Mouse (Mus musculus) Patski (cell line): ENCODE results near the gene Uqcr11. TPM values are rescaled to one million over a fixed set of nuclear protein-coding genes. Genes with fewer than 3 reads are reported as not detected.

Experiments
- ATAC-seq: fragments of 100-300 bp; one replicate; pipeline ENCODE4 v1.8.0; 2021
- CTCF ChIA-PET: fragments of 350-600 bp; sonication (Branson Sonifier 250); formaldehyde crosslinking; loops from one replicate; lab custom pipeline; 2022; ENCODE audit warnings: inconsistent platforms; lab: Charles Lee
- POLR2A ChIA-PET: fragments of 350-600 bp; sonication (Branson Sonifier 250); formaldehyde crosslinking; loops from one replicate; lab custom pipeline; 2022; ENCODE audit warnings: antibody characterized with exemption, inconsistent platforms; lab: Charles Lee
- DNase-seq: peaks from one replicate; pipeline ENCODE4 v3.0.0-alpha.2; 2011; ENCODE audit warnings: low read depth, low spot score
- H3K27me3 ChIP-seq: fragments of 371-371 bp; one replicate; pipeline ENCODE4 v1.5.1; 2021
- CTCF ChIP-seq: fragments of 100-300 bp; IDR thresholded peaks from one replicate; pipeline ENCODE4 v1.5.1; 2021
- in situ Hi-C: fragments of 300-500 bp; cut with MboI; formaldehyde crosslinking; loops from 3 replicates; pipeline ENCODE4 v1.11.1; 2018; ENCODE audit warnings: low pct_unique_long_range_greater_than_20kb, mixed read lengths
- polyA plus RNA-seq: library from polyadenylated mRNA; unstranded; gene quantifications from one replicate; pipeline ENCODE4 v1.2.3, GENCODE M21; 2021

Uqcr11 gene
- polyA plus RNA-seq, 1 experiment from 2014 or later, result 535 TPM

GRCm38 (mm10) chr10:80367954-80368353 is 38.7 kb downstream of the Uqcr11 start:
- no peak for TF ChIP-seq CTCF
- ChIA-PET POLR2A (no interaction called here), CTCF (no interaction called here)
- in situ Hi-C loops, result loop anchor here (25.0 kb wide), 1 partner anchor 144 kb away; no protein-coding TSS in a partner anchor
- ATAC-seq (no peak), DNase-seq (no peak)
- peaks cover 9% of the 10 kb centered on the region for H3K27me3 ChIP-seq

- in situ Hi-C loops, result loop anchor here (25.0 kb wide), 1 partner anchor 147 kb away; no protein-coding TSS in a partner anchor
- ATAC-seq (no peak), DNase-seq (no peak)
- ChIA-PET CTCF (interaction anchor here (0.9 kb wide), 1 partner anchor 15 kb away, joined by 3 read pairs; no protein-coding TSS in a partner anchor), POLR2A (no interaction called here)
- H3K27me3 ChIP-seq, result peaks cover 9% of the 10 kb centered on the region
- TF ChIP-seq CTCF, result no peak
Observed at GRCm38 (mm10) chr10:80365736-80366135, 40.9 kb downstream of the Uqcr11 start.

GRCm38 (mm10) chr10:80363734-80364133 is 42.9 kb downstream of the Uqcr11 start:
- ChIA-PET CTCF (interaction anchor here (1.0 kb wide), 1 partner anchor 13 kb away, joined by 3 read pairs; no protein-coding TSS in a partner anchor), POLR2A (no interaction called here)
- DNase-seq (no peak), ATAC-seq (no peak)
- TF ChIP-seq CTCF, result no peak
- peaks cover 15% of the 10 kb centered on the region for H3K27me3 ChIP-seq
- in situ Hi-C loops, result loop anchor here (25.0 kb wide), 1 partner anchor 149 kb away; no protein-coding TSS in a partner anchor

- no peak for TF ChIP-seq CTCF
- in situ Hi-C loops, result loop anchor here (25.0 kb wide), 1 partner anchor 154 kb away; no protein-coding TSS in a partner anchor
- DNase-seq, result no peak
- CTCF ChIA-PET, result no interaction called here
- POLR2A ChIA-PET, result no interaction called here
- ATAC-seq, result no peak
- peaks cover 31% of the 10 kb centered on the region for H3K27me3 ChIP-seq
Observed at GRCm38 (mm10) chr10:80357994-80358639, 48.5 kb downstream of the Uqcr11 start.

GRCm38 (mm10) chr10:80357336-80357735 is 49.3 kb downstream of the Uqcr11 start:
- ChIA-PET POLR2A (interaction anchor here (0.6 kb wide), 1 partner anchor 135 kb away, joined by 4 read pairs; no protein-coding TSS in a partner anchor), CTCF (no interaction called here)
- no peak for ATAC-seq
- in situ Hi-C loops, result loop anchor here (25.0 kb wide), 1 partner anchor 155 kb away; no protein-coding TSS in a partner anchor
- TF ChIP-seq CTCF, result no peak
- peaks cover 31% of the 10 kb centered on the region for H3K27me3 ChIP-seq
- DNase-seq, result no peak

GRCm38 (mm10) chr10:80356737-80357136 is 49.9 kb downstream of the Uqcr11 start:
- CTCF ChIA-PET, result no interaction called here
- in situ Hi-C loops, result loop anchor here (25.0 kb wide), 1 partner anchor 156 kb away; no protein-coding TSS in a partner anchor
- no peak for DNase-seq
- ATAC-seq, result no peak
- H3K27me3 ChIP-seq, result peaks cover 31% of the 10 kb centered on the region
- TF ChIP-seq CTCF, result no peak
- POLR2A ChIA-PET, result interaction anchor here (0.6 kb wide), 1 partner anchor 135 kb away, joined by 4 read pairs; no protein-coding TSS in a partner anchor

GRCm38 (mm10) chr10:80356001-80356682 is 50.5 kb downstream of the Uqcr11 start, which contains the start of gene Plk5:
Gene Plk5, plus strand, starts transcription at chr10:80356459.
- no peak for ATAC-seq
- DNase-seq, result no peak
- CTCF ChIA-PET, result no interaction called here
- no peak for TF ChIP-seq CTCF
- POLR2A ChIA-PET, result no interaction called here
- H3K27me3 ChIP-seq, result peaks cover 31% of the 10 kb centered on the region
- in situ Hi-C loops, result loop anchor here (25.0 kb wide), 1 partner anchor 156 kb away; no protein-coding TSS in a partner anchor

GRCm38 (mm10) chr10:80355431-80355830 is 51.2 kb downstream of the Uqcr11 start:
- no peak for ATAC-seq
- CTCF ChIA-PET, result no interaction called here
- peaks cover 31% of the 10 kb centered on the region for H3K27me3 ChIP-seq
- in situ Hi-C loops, result loop anchor here (25.0 kb wide), 1 partner anchor 157 kb away; no protein-coding TSS in a partner anchor
- no peak for DNase-seq
- TF ChIP-seq CTCF, result no peak
- POLR2A ChIA-PET, result no interaction called here

Other genes with a start within 250 kb of the Uqcr11 start
- gene Cirbp, start 240.8 kb downstream of the Uqcr11 start, polyA plus RNA-seq, result 62.1 TPM
- 7.9 TPM for gene 1600002K03Rik, start 233.9 kb downstream of the Uqcr11 start, polyA plus RNA-seq
- gene Efna2, start 227.3 kb downstream of the Uqcr11 start, polyA plus RNA-seq, result 1.1 TPM
- gene Mum1, start 180.4 kb downstream of the Uqcr11 start, polyA plus RNA-seq, result 41.4 TPM
- 182 TPM for gene Ndufs7, start 157.7 kb downstream of the Uqcr11 start, polyA plus RNA-seq
- 8.2 TPM for gene Gamt, start 145.8 kb downstream of the Uqcr11 start, polyA plus RNA-seq
- gene Dazap1, start 145.3 kb downstream of the Uqcr11 start, polyA plus RNA-seq, result 157 TPM
- gene Rps15, start 114.4 kb downstream of the Uqcr11 start, polyA plus RNA-seq, result 1,353 TPM
- gene Apc2, start 110.9 kb downstream of the Uqcr11 start, polyA plus RNA-seq, result 0.14 TPM
- 34.7 TPM for gene 2310011J03Rik, start 86.3 kb downstream of the Uqcr11 start, polyA plus RNA-seq
- gene Pcsk4, start 77.3 kb downstream of the Uqcr11 start, polyA plus RNA-seq, result 6.2 TPM
- 6.9 TPM for gene Reep6, start 76.9 kb downstream of the Uqcr11 start, polyA plus RNA-seq
- gene Adamtsl5, start 58.4 kb downstream of the Uqcr11 start, polyA plus RNA-seq, result 1.2 TPM
- 0.62 TPM for gene Plk5, start 50.4 kb downstream of the Uqcr11 start, polyA plus RNA-seq
- 30.6 TPM for gene Mex3d, start 19.2 kb downstream of the Uqcr11 start, polyA plus RNA-seq
- 181 TPM for gene Mbd3, start 7.3 kb downstream of the Uqcr11 start, polyA plus RNA-seq
- 96.9 TPM for gene Tcf3, start 26.8 kb upstream of the Uqcr11 start, polyA plus RNA-seq
- not detected for gene Onecut3, start 88.0 kb upstream of the Uqcr11 start, polyA plus RNA-seq
- gene Atp8b3, start 132.3 kb upstream of the Uqcr11 start, polyA plus RNA-seq, result 0.24 TPM
- gene Rexo1, start 154.7 kb upstream of the Uqcr11 start, polyA plus RNA-seq, result 32.2 TPM
- 18.7 TPM for gene Klf16, start 170.5 kb upstream of the Uqcr11 start, polyA plus RNA-seq
- gene Abhd17a, start 183.5 kb upstream of the Uqcr11 start, polyA plus RNA-seq, result 74.3 TPM
- gene Scamp4, start 196.0 kb upstream of the Uqcr11 start, polyA plus RNA-seq, result 76.6 TPM
- 4.7 TPM for gene Adat3, start 196.1 kb upstream of the Uqcr11 start, polyA plus RNA-seq
- gene Gm49322, start 199.2 kb upstream of the Uqcr11 start, polyA plus RNA-seq, result 1.7 TPM
- gene Csnk1g2, start 216.0 kb upstream of the Uqcr11 start, polyA plus RNA-seq, result 164 TPM